Mouse (Mus musculus): Measurements from ENCODE around the gene Lin28a.
A peak's percentile ranks its signal among the peaks of the same experiment; 100 is the strongest.

The Lin28a gene

GRCm38 (mm10) chr4:133971741-133972140 is 46.9 kb downstream of the Lin28a start:
- DNase-seq = no peak

- no peak for DNase-seq
Observed at GRCm38 (mm10) chr4:133970876-133971275, 47.8 kb downstream of the Lin28a start.

- no peak for DNase-seq
Observed at GRCm38 (mm10) chr4:133970196-133970595, 48.4 kb downstream of the Lin28a start.

GRCm38 (mm10) chr4:133969114-133969770 is 49.4 kb downstream of the Lin28a start:
- DNase-seq = no peak

- peak; percentile 45 for DNase-seq
Observed at GRCm38 (mm10) chr4:133968150-133968921, 50.3 kb downstream of the Lin28a start, which contains the start of gene Hmgn2. TSS of gene Hmgn2 (minus strand) at chr4:133968650.

- peak; percentile 93 for DNase-seq
Observed at GRCm38 (mm10) chr4:133967866-133968149, 50.8 kb downstream of the Lin28a start.

GRCm38 (mm10) chr4:133967138-133967865 is 51.3 kb downstream of the Lin28a start:
- DNase-seq = peak; percentile 98

- DNase-seq = peak; percentile 28
Observed at GRCm38 (mm10) chr4:133966271-133966940, 52.2 kb downstream of the Lin28a start.

GRCm38 (mm10) chr4:133962566-133962965 is 56.1 kb downstream of the Lin28a start:
- DNase-seq = no peak

- no peak for DNase-seq
Observed at GRCm38 (mm10) chr4:133958884-133959283, 59.8 kb downstream of the Lin28a start.

- DNase-seq = no peak
Observed at GRCm38 (mm10) chr4:133956358-133956757, 62.3 kb downstream of the Lin28a start.

Measured in lung, postnatal 36 days (tissue).